Mouse (Mus musculus) heart, embryonic 13.5 days (tissue): ENCODE data around the gene Gm21970. TPM values are rescaled to one million over a fixed set of nuclear protein-coding genes. Genes with fewer than 3 reads are reported as not detected.

ENCODE experiments used
- ATAC-seq: fragments of 200-750 bp; cut with Nextera tagmentation; 2 replicates; pipeline ENCODE4 v1.8.0; 2017; ENCODE audit warnings: moderate TSS enrichment; ENCODE audit not compliant: insufficient number of reproducible peaks, low FRiP score, low TSS enrichment; ENCODE audit errors: extremely low read depth
- H3K27ac ChIP-seq: fragments of 300-500 bp; sonication (generic); replicated peaks from 2 replicates; pipeline ENCODE4 v1.5.1; 2015; ENCODE audit warnings: moderate library complexity, mild to moderate bottlenecking, inconsistent platforms
- H3K27me3 ChIP-seq: fragments of 300-500 bp; sonication (generic); replicated peaks from 2 replicates; pipeline ENCODE4 v1.6.1; 2015; ENCODE audit warnings: mild to moderate bottlenecking, inconsistent platforms
- H3K36me3 ChIP-seq: fragments of 300-500 bp; sonication (generic); 2 replicates; pipeline ENCODE4 v1.6.1; 2015; ENCODE audit warnings: mild to moderate bottlenecking, inconsistent platforms
- H3K4me1 ChIP-seq: fragments of 300-500 bp; sonication (generic); 2 replicates; pipeline ENCODE4 v1.6.1; 2015; ENCODE audit warnings: inconsistent platforms
- H3K4me2 ChIP-seq: fragments of 300-500 bp; sonication (generic); 2 replicates; pipeline ENCODE4 v1.6.1; 2015; ENCODE audit warnings: inconsistent platforms, mild to moderate bottlenecking, moderate library complexity
- H3K4me3 ChIP-seq: fragments of 300-500 bp; sonication (generic); 2 replicates; pipeline ENCODE4 v1.5.1; 2015; ENCODE audit warnings: moderate library complexity, mild to moderate bottlenecking, inconsistent platforms
- H3K9ac ChIP-seq: fragments of 300-500 bp; sonication (generic); 2 replicates; pipeline ENCODE4 v1.6.1; 2015; ENCODE audit warnings: inconsistent platforms, mild to moderate bottlenecking, moderate library complexity
- H3K9me3 ChIP-seq: fragments of 300-500 bp; sonication (generic); 2 replicates; pipeline ENCODE4 v1.6.1; 2016; ENCODE audit warnings: inconsistent platforms
- WGBS: fragments of 180-500 bp; shearing (Covaris S2); methylation state at CpG from one replicate; pipeline ENCODE4 v1.1.7; 2015; ENCODE audit warnings: mixed read lengths; 5-methylcytosine and 5-hydroxymethylcytosine counted together
- polyA plus RNA-seq: library from polyadenylated mRNA; unstranded; fragments of >200 nt; fragmentation: Nextera tagmentation; extraction: Ambion mirVana; gene quantifications from 2 replicates; pipeline ENCODE4 v1.2.1, GENCODE M21; 2015

Gm21970 gene
- polyA plus RNA-seq, 1 experiment from 2014 or later, result not detected

GRCm38 (mm10) chr16:91386419-91387120 is 5.0 kb upstream of the Gm21970 start:
- Histone ChIP-seq H3K4me1 (peaks cover 9% of the 10 kb centered on the region; the same call in 1 of the 2 replicates), H3K4me3 (no peak overlapping the region), H3K9me3 (peaks cover 7% of the 10 kb centered on the region; the same call in 1 of the 2 replicates), H3K9ac (no peak overlapping the region), H3K36me3 (peaks cover 80% of the 10 kb centered on the region), H3K27me3 (no peaks in the 10 kb centered on the region), H3K4me2 (no peak overlapping the region), H3K27ac (no peak overlapping the region)
- 88% methylated on average over 10 of the region's 10 CpGs for WGBS
- ATAC-seq, result no peak

- H3K36me3 ChIP-seq, result peaks cover 80% of the 10 kb centered on the region
- 91% methylated on average over 3 of the region's 3 CpGs for WGBS
- no peak for ATAC-seq
These were observed 4.4 kb upstream of the Gm21970 start for GRCm38 (mm10) chr16:91387121-91387486.

GRCm38 (mm10) chr16:91390100-91390499 is 1.4 kb upstream of the Gm21970 start:
- peaks cover 7% of the 10 kb centered on the region; the same call in 1 of the 2 replicates for H3K9me3 ChIP-seq
- WGBS, result 93% methylated on average over 4 of the region's 4 CpGs
- no peak overlapping the region for H3K4me3 ChIP-seq
- H3K27ac ChIP-seq, result no peak overlapping the region
- no peak overlapping the region for H3K9ac ChIP-seq
- H3K4me2 ChIP-seq, result no peak overlapping the region
- H3K27me3 ChIP-seq, result no peaks in the 10 kb centered on the region
- H3K36me3 ChIP-seq, result peaks cover 88% of the 10 kb centered on the region
- ATAC-seq, result no peak
- peaks cover 12% of the 10 kb centered on the region for H3K4me1 ChIP-seq

More at GRCm38 (mm10) chr16:91387121-91387486, 4.4 kb upstream of the Gm21970 start:
- Histone ChIP-seq H3K4me3 (no peak overlapping the region), H3K27ac (no peak overlapping the region), H3K9me3 (peaks cover 7% of the 10 kb centered on the region; the same call in 1 of the 2 replicates), H3K27me3 (no peaks in the 10 kb centered on the region), H3K9ac (no peak overlapping the region), H3K4me2 (no peak overlapping the region), H3K4me1 (peaks cover 9% of the 10 kb centered on the region; the same call in 1 of the 2 replicates)

- no peak overlapping the region for H3K4me2 ChIP-seq
- WGBS, result 45% methylated on average over 4 of the region's 4 CpGs
- H3K27me3 ChIP-seq, result no peaks in the 10 kb centered on the region
- peak overlapping the region; percentile 42 for H3K27ac ChIP-seq
- H3K4me1 ChIP-seq, result peaks cover 11% of the 10 kb centered on the region
- no peak overlapping the region for H3K9ac ChIP-seq
- 0 out of 2 replicates have a peak, but pooled peaks cover 2% of the 10 kb centered on the region for H3K9me3 ChIP-seq
- H3K36me3 ChIP-seq, result peaks cover 73% of the 10 kb centered on the region
- ATAC-seq, result no peak
- H3K4me3 ChIP-seq, result no peak overlapping the region
These were observed 3.4 kb downstream of the Gm21970 start for GRCm38 (mm10) chr16:91394826-91395410.

- Histone ChIP-seq H3K27me3 (no peaks in the 10 kb centered on the region), H3K27ac (no peak overlapping the region), H3K9me3 (no peaks in the 10 kb centered on the region), H3K4me1 (peaks cover 11% of the 10 kb centered on the region), H3K9ac (no peak overlapping the region), H3K4me3 (no peak overlapping the region), H3K4me2 (no peak overlapping the region), H3K36me3 (peaks cover 73% of the 10 kb centered on the region)
- WGBS, result 60% methylated on average over 8 of the region's 8 CpGs
- ATAC-seq, result no peak
These were observed 4.3 kb downstream of the Gm21970 start for GRCm38 (mm10) chr16:91395633-91396392.

- H3K27ac ChIP-seq, result no peak overlapping the region
- H3K4me1 ChIP-seq, result peaks cover 11% of the 10 kb centered on the region
- no peaks in the 10 kb centered on the region for H3K27me3 ChIP-seq
- H3K36me3 ChIP-seq, result peaks cover 74% of the 10 kb centered on the region
- no peak overlapping the region for H3K4me2 ChIP-seq
- no peak overlapping the region for H3K9ac ChIP-seq
- no peak overlapping the region for H3K4me3 ChIP-seq
- ATAC-seq, result no peak
- 34% methylated on average over 10 of the region's 10 CpGs for WGBS
- H3K9me3 ChIP-seq, result no peaks in the 10 kb centered on the region
These were observed 5.5 kb downstream of the Gm21970 start for GRCm38 (mm10) chr16:91396844-91397537.

- Histone ChIP-seq H3K27me3 (no peaks in the 10 kb centered on the region), H3K27ac (no peak overlapping the region), H3K4me2 (no peak overlapping the region), H3K36me3 (peaks cover 67% of the 10 kb centered on the region), H3K9ac (no peak overlapping the region), H3K9me3 (no peaks in the 10 kb centered on the region), H3K4me3 (no peak overlapping the region), H3K4me1 (peaks cover 11% of the 10 kb centered on the region)
- ATAC-seq, result no peak
- 89% methylated on average over 12 of the region's 12 CpGs for WGBS
These were observed 6.5 kb downstream of the Gm21970 start for GRCm38 (mm10) chr16:91398030-91398429.

GRCm38 (mm10) chr16:91398944-91399343 is 7.4 kb downstream of the Gm21970 start:
- Histone ChIP-seq H3K4me2 (no peak overlapping the region), H3K9ac (no peak overlapping the region), H3K27me3 (no peaks in the 10 kb centered on the region), H3K9me3 (no peaks in the 10 kb centered on the region), H3K4me1 (peaks cover 11% of the 10 kb centered on the region), H3K27ac (no peak overlapping the region), H3K4me3 (no peak overlapping the region), H3K36me3 (peaks cover 64% of the 10 kb centered on the region)
- ATAC-seq, result no peak
- 90% methylated on average over 7 of the region's 7 CpGs for WGBS

- H3K27ac ChIP-seq, result no peak overlapping the region
- H3K36me3 ChIP-seq, result peaks cover 46% of the 10 kb centered on the region
- no peak for ATAC-seq
- H3K9me3 ChIP-seq, result no peaks in the 10 kb centered on the region
- H3K9ac ChIP-seq, result no peak overlapping the region
- H3K4me3 ChIP-seq, result no peak overlapping the region
- H3K4me2 ChIP-seq, result no peak overlapping the region
- 84% methylated on average over 6 of the region's 6 CpGs for WGBS
- peaks cover 15% of the 10 kb centered on the region for H3K4me1 ChIP-seq
- no peaks in the 10 kb centered on the region for H3K27me3 ChIP-seq
These were observed 10.1 kb downstream of the Gm21970 start for GRCm38 (mm10) chr16:91401569-91402165.

GRCm38 (mm10) chr16:91403784-91404183 is 12.3 kb downstream of the Gm21970 start:
- 67% methylated on average over 9 of the region's 9 CpGs for WGBS
- no peak for ATAC-seq

More at GRCm38 (mm10) chr16:91403784-91404183, 12.3 kb downstream of the Gm21970 start:
- H3K36me3 ChIP-seq, result peaks cover 45% of the 10 kb centered on the region
- peaks cover 29% of the 10 kb centered on the region for H3K4me1 ChIP-seq
- H3K9me3 ChIP-seq, result no peaks in the 10 kb centered on the region
- H3K9ac ChIP-seq, result no peak overlapping the region
- H3K27ac ChIP-seq, result no peak overlapping the region
- no peak overlapping the region for H3K4me2 ChIP-seq
- H3K4me3 ChIP-seq, result no peak overlapping the region
- H3K27me3 ChIP-seq, result no peaks in the 10 kb centered on the region
